Mouse (Mus musculus) embryonic facial prominence, embryonic 10.5 days (tissue): ENCODE data around the gene Med7. TPM values are rescaled to one million over a fixed set of nuclear protein-coding genes. Genes with fewer than 3 reads are reported as not detected.
"Not testable (repeated sequence)": the region's sequence is repeated elsewhere in the genome, so short reads cannot be mapped to it uniquely, and the experiment has no call there.

Experiments
- DNase-seq: peaks from one replicate; pipeline ENCODE4 v3.0.0-alpha.2; 2017; ENCODE audit warnings: low spot score
- H3K27ac ChIP-seq: fragments of 300-500 bp; sonication (generic); replicated peaks from 2 replicates; pipeline ENCODE4 v1.5.1; 2016; ENCODE audit warnings: mild to moderate bottlenecking
- H3K27me3 ChIP-seq: fragments of 300-500 bp; sonication (generic); replicated peaks from 2 replicates; pipeline ENCODE4 v1.6.1; 2016; ENCODE audit warnings: low read depth, mild to moderate bottlenecking; ENCODE audit not compliant: poor library complexity, severe bottlenecking
- H3K36me3 ChIP-seq: fragments of 300-500 bp; sonication (generic); replicated peaks from 2 replicates; pipeline ENCODE4 v1.6.1; 2016; ENCODE audit warnings: mild to moderate bottlenecking, moderate library complexity
- H3K4me1 ChIP-seq: fragments of 300-500 bp; sonication (generic); 2 replicates; pipeline ENCODE4 v1.6.1; 2016
- H3K4me3 ChIP-seq: fragments of 300-500 bp; sonication (generic); 2 replicates; pipeline ENCODE4 v1.5.1; 2016; ENCODE audit warnings: mild to moderate bottlenecking, moderate library complexity
- H3K9me3 ChIP-seq: fragments of 300-500 bp; sonication (generic); 2 replicates; pipeline ENCODE4 v1.6.1; 2016; ENCODE audit warnings: mild to moderate bottlenecking
- WGBS: fragments of 180-500 bp; shearing (Covaris S2); methylation state at CpG from one replicate; pipeline ENCODE4 v1.1.7; 2016; 5-methylcytosine and 5-hydroxymethylcytosine counted together
- polyA plus RNA-seq: library from polyadenylated mRNA; unstranded; fragments of >200 nt; fragmentation: Nextera tagmentation; extraction: Ambion mirVana; gene quantifications from 2 replicates; pipeline ENCODE4 v1.2.1, GENCODE M21; 2016

Gene Med7
- polyA plus RNA-seq, 1 experiment from 2014 or later: 92.0 TPM

GRCm38 (mm10) chr11:46398473-46398872 is 38.3 kb upstream of the Med7 start:
- 88% methylated on average over 4 of the region's 4 CpGs for WGBS
- Histone ChIP-seq H3K4me3 (no peak overlapping the region), H3K4me1 (peaks cover 5% of the 10 kb centered on the region), H3K27ac (no peak overlapping the region), H3K27me3 (no peaks in the 10 kb centered on the region), H3K9me3 (no peaks in the 10 kb centered on the region), H3K36me3 (no peaks in the 10 kb centered on the region)
- DNase-seq: no peak

GRCm38 (mm10) chr11:46398933-46399383 is 37.8 kb upstream of the Med7 start:
- Histone ChIP-seq H3K9me3 (no peaks in the 10 kb centered on the region), H3K4me3 (no peak overlapping the region), H3K27ac (no peak overlapping the region), H3K4me1 (peaks cover 5% of the 10 kb centered on the region), H3K27me3 (no peaks in the 10 kb centered on the region), H3K36me3 (no peaks in the 10 kb centered on the region)
- 72% methylated on average over 5 of the region's 5 CpGs for WGBS
- DNase-seq: no peak

- DNase-seq: no peak
Observed at GRCm38 (mm10) chr11:46401555-46401954, 35.2 kb upstream of the Med7 start.

GRCm38 (mm10) chr11:46404986-46405385 is 31.7 kb upstream of the Med7 start:
- DNase-seq: no peak
- H3K4me1 ChIP-seq: peaks cover 6% of the 10 kb centered on the region
- H3K27me3 ChIP-seq: peaks cover 16% of the 10 kb centered on the region; the same call in 1 of the 2 replicates
- WGBS: 88% methylated on average over 16 of the region's 16 CpGs
- no peaks in the 10 kb centered on the region for H3K36me3 ChIP-seq
- H3K27ac ChIP-seq: no peak overlapping the region
- H3K9me3 ChIP-seq: no peaks in the 10 kb centered on the region
- H3K4me3 ChIP-seq: no peak overlapping the region

More at GRCm38 (mm10) chr11:46401555-46401954, 35.2 kb upstream of the Med7 start:
- no peaks in the 10 kb centered on the region for H3K36me3 ChIP-seq
- H3K27ac ChIP-seq: no peak overlapping the region
- no peaks in the 10 kb centered on the region for H3K9me3 ChIP-seq
- 87% methylated on average over 12 of the region's 12 CpGs for WGBS
- H3K4me1 ChIP-seq: peaks cover 7% of the 10 kb centered on the region
- H3K4me3 ChIP-seq: no peak overlapping the region
- H3K27me3 ChIP-seq: peaks cover 8% of the 10 kb centered on the region; the same call in 1 of the 2 replicates

- 43% methylated on average over 10 of the region's 10 CpGs for WGBS
Observed at GRCm38 (mm10) chr11:46406721-46407120, 30.0 kb upstream of the Med7 start.

GRCm38 (mm10) chr11:46410018-46410563 is 26.6 kb upstream of the Med7 start:
- H3K27me3 ChIP-seq: peaks cover 16% of the 10 kb centered on the region; the same call in 1 of the 2 replicates
- H3K4me1 ChIP-seq: peaks cover 9% of the 10 kb centered on the region
- no peak overlapping the region for H3K27ac ChIP-seq
- 40% methylated on average over 2 of the region's 2 CpGs for WGBS
- no peaks in the 10 kb centered on the region for H3K9me3 ChIP-seq
- H3K36me3 ChIP-seq: no peaks in the 10 kb centered on the region
- no peak for DNase-seq
- H3K4me3 ChIP-seq: no peak overlapping the region

More at GRCm38 (mm10) chr11:46406721-46407120, 30.0 kb upstream of the Med7 start:
- Histone ChIP-seq H3K9me3 (no peaks in the 10 kb centered on the region), H3K4me1 (peaks cover 9% of the 10 kb centered on the region), H3K27me3 (peaks cover 16% of the 10 kb centered on the region; the same call in 1 of the 2 replicates), H3K36me3 (no peaks in the 10 kb centered on the region), H3K27ac (peak overlapping the region; percentile 31), H3K4me3 (no peak overlapping the region)
- DNase-seq: no peak

- no peak for DNase-seq
- Histone ChIP-seq H3K27me3 (no peaks in the 10 kb centered on the region), H3K27ac (no peak overlapping the region), H3K9me3 (no peaks in the 10 kb centered on the region), H3K36me3 (no peaks in the 10 kb centered on the region), H3K4me1 (0 out of 2 replicates have a peak, but pooled peaks cover 4% of the 10 kb centered on the region), H3K4me3 (no peak overlapping the region)
- WGBS: 51% methylated on average over 1 of the region's 1 CpGs
Observed at GRCm38 (mm10) chr11:46418438-46418837, 18.3 kb upstream of the Med7 start.

- H3K4me3 ChIP-seq: no peak overlapping the region
- WGBS: 94% methylated on average over 5 of the region's 5 CpGs
- no peaks in the 10 kb centered on the region for H3K9me3 ChIP-seq
- no peaks in the 10 kb centered on the region for H3K36me3 ChIP-seq
- DNase-seq: no peak
- H3K4me1 ChIP-seq: 0 out of 2 replicates have a peak, but pooled peaks cover 4% of the 10 kb centered on the region
- no peak overlapping the region for H3K27ac ChIP-seq
- no peaks in the 10 kb centered on the region for H3K27me3 ChIP-seq
Observed at GRCm38 (mm10) chr11:46418860-46419259, 17.9 kb upstream of the Med7 start.

- no peaks in the 10 kb centered on the region for H3K27me3 ChIP-seq
- no peaks in the 10 kb centered on the region for H3K9me3 ChIP-seq
- DNase-seq: no peak
- 0 out of 2 replicates have a peak, but pooled peaks cover 4% of the 10 kb centered on the region for H3K4me1 ChIP-seq
- no peak overlapping the region for H3K4me3 ChIP-seq
- 85% methylated on average over 8 of the region's 8 CpGs for WGBS
- H3K36me3 ChIP-seq: no peaks in the 10 kb centered on the region
- H3K27ac ChIP-seq: no peak overlapping the region
Observed at GRCm38 (mm10) chr11:46421086-46421888, 15.4 kb upstream of the Med7 start.

- H3K36me3 ChIP-seq, H3K27ac ChIP-seq, H3K27me3 ChIP-seq, H3K4me1 ChIP-seq, H3K4me3 ChIP-seq, H3K9me3 ChIP-seq, DNase-seq: not testable (repeated sequence)
- WGBS: 44% methylated on average over 4 of the region's 4 CpGs
Observed at GRCm38 (mm10) chr11:46428131-46428530, 8.6 kb upstream of the Med7 start.

GRCm38 (mm10) chr11:46430123-46430522 is 6.6 kb upstream of the Med7 start:
- Histone ChIP-seq H3K4me1 (no peaks in the 10 kb centered on the region), H3K27ac (no peak overlapping the region), H3K27me3 (no peaks in the 10 kb centered on the region), H3K9me3 (no peaks in the 10 kb centered on the region), H3K4me3 (no peak overlapping the region), H3K36me3 (no peaks in the 10 kb centered on the region)
- no peak for DNase-seq
- 92% methylated on average over 2 of the region's 2 CpGs for WGBS

GRCm38 (mm10) chr11:46431129-46431528 is 5.6 kb upstream of the Med7 start:
- WGBS: 27% methylated on average over 3 of the region's 3 CpGs
- DNase-seq: peak; percentile 79
- no peak overlapping the region for H3K27ac ChIP-seq
- no peak overlapping the region for H3K4me3 ChIP-seq
- H3K27me3 ChIP-seq: no peaks in the 10 kb centered on the region
- no peaks in the 10 kb centered on the region for H3K9me3 ChIP-seq
- H3K4me1 ChIP-seq: 0 out of 2 replicates have a peak, but pooled peaks cover 2% of the 10 kb centered on the region
- H3K36me3 ChIP-seq: no peaks in the 10 kb centered on the region

GRCm38 (mm10) chr11:46435363-46435762 is 1.4 kb upstream of the Med7 start:
- Histone ChIP-seq H3K4me3 (no peak overlapping the region), H3K9me3 (no peaks in the 10 kb centered on the region), H3K36me3 (peaks cover 19% of the 10 kb centered on the region), H3K27me3 (no peaks in the 10 kb centered on the region), H3K27ac (no peak overlapping the region), H3K4me1 (peaks cover 12% of the 10 kb centered on the region)
- no peak for DNase-seq
